21 mouse cellular contexts compared by ENCODE assay signal in genomic region chr17:80505766-80506165, GRCm38 (mm10).
"Had no signal": no experiment of that assay in that cellular context is flagged by ENCODE, and none has a peak within 500 bp of the region (broad histone marks: within the 10 kb centered on the region; RNA-seq: fewer than 3 reads in every experiment).

No protein-coding gene starts in this region.

- DNase-seq: kidney, adult 8-10 months; kidney, postnatal 10 days; kidney, postnatal 36 days; left cerebral cortex, postnatal 4 days; liver; lung, adult 18-20 months; lung, postnatal 10 days; lung, postnatal 36 days; retina, postnatal 1 day; right cerebral cortex, postnatal 25 days; spleen, adult 18-20 months; thymus, postnatal 25 days had no signal

- H3K4me3 ChIP-seq: kidney, embryonic 15.5 days; limb, embryonic 13.5 days; liver, embryonic 12.5 days; liver, embryonic 15.5 days; lung, embryonic 15.5 days; midbrain, embryonic 15.5 days; neural tube, embryonic 13.5 days; stomach, embryonic 15.5 days had no signal

- H3K36me3 ChIP-seq: kidney, embryonic 15.5 days; limb, embryonic 13.5 days; liver, embryonic 12.5 days; liver, embryonic 15.5 days; lung, embryonic 15.5 days; midbrain, embryonic 15.5 days; neural tube, embryonic 13.5 days; stomach, embryonic 15.5 days had no signal

- H3K27me3 ChIP-seq: kidney, embryonic 15.5 days; limb, embryonic 13.5 days; liver, embryonic 12.5 days; liver, embryonic 15.5 days; lung, embryonic 15.5 days; midbrain, embryonic 15.5 days; neural tube, embryonic 13.5 days; stomach, embryonic 15.5 days had no signal

- H3K9ac ChIP-seq: kidney, embryonic 15.5 days; limb, embryonic 13.5 days; liver, embryonic 12.5 days; liver, embryonic 15.5 days; lung, embryonic 15.5 days; midbrain, embryonic 15.5 days; neural tube, embryonic 13.5 days; stomach, embryonic 15.5 days had no signal

- ATAC-seq: liver, embryonic 12.5 days; midbrain, embryonic 15.5 days had no signal

- H3K4me1 ChIP-seq: kidney, embryonic 15.5 days; limb, embryonic 13.5 days; lung, embryonic 15.5 days; midbrain, embryonic 15.5 days; neural tube, embryonic 13.5 days; stomach, embryonic 15.5 days had no signal

- H3K4me2 ChIP-seq: kidney, embryonic 15.5 days; limb, embryonic 13.5 days; liver, embryonic 12.5 days; liver, embryonic 15.5 days; lung, embryonic 15.5 days; midbrain, embryonic 11.5 days; midbrain, embryonic 15.5 days; neural tube, embryonic 13.5 days; stomach, embryonic 15.5 days had no signal

- H3K27ac ChIP-seq: kidney, embryonic 15.5 days; limb, embryonic 13.5 days; liver, embryonic 12.5 days; liver, embryonic 15.5 days; lung, embryonic 15.5 days; midbrain, embryonic 15.5 days; neural tube, embryonic 13.5 days; stomach, embryonic 15.5 days had no signal

- H3K9me3 ChIP-seq: kidney, embryonic 15.5 days; limb, embryonic 13.5 days; liver, embryonic 12.5 days; liver, embryonic 15.5 days; lung, embryonic 15.5 days; midbrain, embryonic 15.5 days; neural tube, embryonic 13.5 days; stomach, embryonic 15.5 days had no signal
